Mouse (Mus musculus): ENCODE measurements around the gene Glra2. TPM values are rescaled to one million over a fixed set of nuclear protein-coding genes. Genes with fewer than 3 reads are reported as not detected.
"Not testable (repeated sequence)": the region's sequence is repeated elsewhere in the genome, so short reads cannot be mapped to it uniquely, and the experiment has no call there.

Gene Glra2
- polyA plus RNA-seq (2014; fragmentation: Nextera tagmentation; extraction: Ambion mirVana) = 11.6 and 12.4 TPM in 2 replicates

DNA sequence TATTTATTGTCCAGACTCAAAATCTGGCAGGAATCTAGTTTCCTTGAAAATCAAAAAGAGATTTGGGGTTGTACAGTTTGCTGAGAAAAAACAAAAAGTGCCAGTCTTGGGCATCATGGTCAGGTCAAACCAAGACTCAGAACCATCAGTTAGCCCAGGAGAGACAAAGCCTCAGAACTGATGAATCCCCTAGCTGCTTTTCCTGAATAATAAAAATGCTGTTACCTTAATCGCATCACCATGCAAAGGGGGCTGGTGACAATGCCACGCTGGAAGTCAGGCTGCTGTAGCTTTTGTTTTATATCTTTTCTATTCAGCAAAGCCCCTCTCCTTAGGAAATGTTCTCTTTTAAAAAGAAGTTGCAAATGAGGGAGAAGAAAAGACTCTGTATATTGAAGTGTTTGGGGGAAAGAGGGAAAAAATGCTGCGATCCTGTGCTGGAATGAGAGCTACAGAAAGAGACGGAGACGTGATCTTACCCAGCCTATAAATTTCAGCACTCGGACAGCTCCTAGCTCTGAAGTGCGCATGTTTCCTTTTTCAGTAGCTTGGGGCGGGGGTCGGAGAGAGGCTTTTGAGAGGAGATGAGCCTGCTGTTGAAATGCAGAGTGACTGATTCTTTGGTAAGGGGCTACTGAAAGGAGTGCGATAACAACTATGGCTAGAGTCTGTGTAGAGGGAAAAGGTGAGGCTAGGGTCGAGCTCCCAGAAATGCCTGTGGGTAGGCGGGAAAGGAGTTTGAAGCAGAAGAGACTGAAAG lies at the start of gene Glra2:
Gene Glra2 (minus strand): TSS at position 455 of the 760 bp plus-strand sequence.
- WGBS = 12% methylated on average over 12 of the region's 12 CpGs
- Histone ChIP-seq H3K27me3 (ENCODE audit: control insufficient read depth, insufficient read depth, low read length) (no peaks in the 10 kb centered on the region), H3K36me3 (replicated peaks; ENCODE audit: control insufficient read depth, insufficient read depth) (no peaks in the 10 kb centered on the region), H3K9ac (peak within 1 kb of the TSS; percentile 62), H3K4me2 (replicated peaks) (peak within 1 kb of the TSS; percentile 57), H3K9me3 (ENCODE audit: control insufficient read depth, low read length) (no peaks in the 10 kb centered on the region), H3K4me3 (replicated peaks; ENCODE audit: low read length) (peak within 1 kb of the TSS; percentile 30), H3K4me1 (replicated peaks; ENCODE audit: control insufficient read depth, insufficient read depth, low read length) (no peaks in the 10 kb centered on the region), H3K27ac (peak within 1 kb of the TSS; percentile 78)
- DNase-seq (ENCODE audit: low spot score) (peak; percentile 61), ATAC-seq (ENCODE audit: low FRiP score) (peak; percentile 59; the same call in 1 of the 2 replicates)

DNA sequence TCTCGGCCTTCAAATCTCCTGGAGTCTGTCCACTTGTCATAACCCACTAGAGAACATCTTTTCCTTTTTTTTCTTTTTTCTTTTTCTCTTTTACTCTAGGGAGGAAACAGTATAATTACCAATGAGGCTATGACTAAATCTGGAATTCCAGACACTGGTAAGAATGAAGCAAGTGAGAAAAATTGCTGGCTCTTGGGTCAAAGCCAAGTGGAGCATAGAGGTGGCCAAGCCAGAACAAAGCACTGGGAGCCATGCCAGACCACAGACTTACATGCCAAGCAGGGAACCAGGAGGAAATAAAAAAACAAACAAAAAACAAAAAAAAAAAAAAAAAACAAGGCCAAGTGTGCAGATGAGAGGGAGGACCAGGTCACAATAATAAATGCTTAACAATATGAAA lies 35.6 kb upstream of the Glra2 start:
- DNase-seq (ENCODE audit: low spot score) = peak; percentile 28
- H3K27ac ChIP-seq = no peak overlapping the region
- no peaks in the 10 kb centered on the region for H3K27me3 ChIP-seq (ENCODE audit: control insufficient read depth, insufficient read depth, low read length)
- ATAC-seq (ENCODE audit: low FRiP score) = peak; percentile 65; the same call in 1 of the 2 replicates
- no peak overlapping the region for H3K9ac ChIP-seq
- no peaks in the 10 kb centered on the region for H3K4me1 ChIP-seq (replicated peaks; ENCODE audit: control insufficient read depth, insufficient read depth, low read length)
- no peak overlapping the region for H3K4me3 ChIP-seq (replicated peaks; ENCODE audit: low read length)
- H3K36me3 ChIP-seq (replicated peaks; ENCODE audit: control insufficient read depth, insufficient read depth) = no peaks in the 10 kb centered on the region
- WGBS = 60% methylated on average over 1 of the region's 1 CpGs
- H3K9me3 ChIP-seq (ENCODE audit: control insufficient read depth, low read length) = no peaks in the 10 kb centered on the region
- H3K4me2 ChIP-seq (replicated peaks) = no peak overlapping the region

DNA sequence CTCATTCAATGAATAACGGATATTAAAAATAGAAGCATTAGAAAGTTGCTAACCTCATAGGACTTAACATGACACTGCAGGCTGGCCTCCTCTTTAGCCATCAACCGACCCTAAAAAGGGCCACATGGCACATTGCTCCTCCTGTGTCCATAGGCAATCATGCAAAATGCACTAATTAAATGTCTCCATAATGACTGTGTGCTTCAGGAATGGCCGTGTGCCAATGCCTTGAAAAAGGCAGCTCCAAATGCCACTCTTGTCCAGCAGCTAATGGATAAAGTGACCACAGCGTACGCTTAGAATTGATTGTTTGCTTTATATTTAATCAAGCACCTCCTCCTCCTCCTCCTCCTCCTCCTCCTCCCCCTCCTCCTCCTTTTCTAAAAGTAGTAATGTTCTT lies 17.4 kb upstream of the Glra2 start:
- H3K36me3 ChIP-seq (replicated peaks; ENCODE audit: control insufficient read depth, insufficient read depth) = no peaks in the 10 kb centered on the region
- no peak for DNase-seq (ENCODE audit: low spot score)
- ATAC-seq (ENCODE audit: low FRiP score) = no peak
- no peaks in the 10 kb centered on the region for H3K27me3 ChIP-seq (ENCODE audit: control insufficient read depth, insufficient read depth, low read length)
- H3K4me3 ChIP-seq (replicated peaks; ENCODE audit: low read length) = no peak overlapping the region
- H3K9ac ChIP-seq = no peak overlapping the region
- no peak overlapping the region for H3K4me2 ChIP-seq (replicated peaks)
- H3K9me3 ChIP-seq (ENCODE audit: control insufficient read depth, low read length) = no peaks in the 10 kb centered on the region
- no peaks in the 10 kb centered on the region for H3K4me1 ChIP-seq (replicated peaks; ENCODE audit: control insufficient read depth, insufficient read depth, low read length)
- WGBS = 68% methylated on average over 5 of the region's 5 CpGs
- H3K27ac ChIP-seq = no peak overlapping the region

DNA sequence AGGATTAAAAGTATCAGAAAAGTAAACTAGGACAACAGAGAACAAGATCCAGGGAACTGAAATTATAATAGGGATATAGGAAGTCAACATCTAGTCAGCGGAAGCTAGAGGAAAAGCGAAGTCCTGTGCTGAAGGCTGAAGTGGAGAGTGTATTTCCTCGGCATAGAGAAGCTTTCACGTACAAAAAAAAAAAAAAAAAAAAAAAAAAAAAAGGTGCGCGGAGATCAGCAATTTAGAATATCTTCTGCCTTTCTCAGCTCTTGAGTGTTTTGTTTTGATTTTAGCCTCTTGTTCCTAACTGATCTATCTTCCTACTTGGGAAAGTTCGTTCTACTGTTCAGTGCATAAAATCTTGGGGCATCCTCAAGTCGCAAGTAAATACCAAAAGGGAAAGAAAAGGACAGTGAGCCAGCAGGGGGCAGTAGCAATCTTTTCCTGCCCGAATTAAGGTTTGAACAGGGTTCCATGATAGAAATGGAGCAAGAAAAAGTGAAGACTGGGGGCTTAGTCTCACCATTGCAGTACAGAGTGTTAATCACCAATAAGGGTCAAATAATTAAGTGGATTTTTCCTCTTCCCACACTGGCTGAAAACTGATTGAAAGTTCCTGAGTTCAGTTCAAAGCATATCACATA lies 623 bp upstream of the Glra2 start:
- no peaks in the 10 kb centered on the region for H3K27me3 ChIP-seq (ENCODE audit: control insufficient read depth, insufficient read depth, low read length)
- H3K4me1 ChIP-seq (replicated peaks; ENCODE audit: control insufficient read depth, insufficient read depth, low read length) = no peaks in the 10 kb centered on the region
- DNase-seq (ENCODE audit: low spot score) (peak; percentile 73), ATAC-seq (ENCODE audit: low FRiP score) (no peak; the same call in 1 of the 2 replicates)
- 17% methylated on average over 9 of the region's 9 CpGs for WGBS
- peak overlapping the region; percentile 57 for H3K4me2 ChIP-seq (replicated peaks)
- peak overlapping the region; percentile 30 for H3K4me3 ChIP-seq (replicated peaks; ENCODE audit: low read length)
- H3K27ac ChIP-seq = no peak overlapping the region; the same call in 1 of the 2 replicates
- H3K36me3 ChIP-seq (replicated peaks; ENCODE audit: control insufficient read depth, insufficient read depth) = no peaks in the 10 kb centered on the region
- H3K9ac ChIP-seq = peak overlapping the region; percentile 62; the same call in 1 of the 2 replicates
- no peaks in the 10 kb centered on the region for H3K9me3 ChIP-seq (ENCODE audit: control insufficient read depth, low read length)

DNA sequence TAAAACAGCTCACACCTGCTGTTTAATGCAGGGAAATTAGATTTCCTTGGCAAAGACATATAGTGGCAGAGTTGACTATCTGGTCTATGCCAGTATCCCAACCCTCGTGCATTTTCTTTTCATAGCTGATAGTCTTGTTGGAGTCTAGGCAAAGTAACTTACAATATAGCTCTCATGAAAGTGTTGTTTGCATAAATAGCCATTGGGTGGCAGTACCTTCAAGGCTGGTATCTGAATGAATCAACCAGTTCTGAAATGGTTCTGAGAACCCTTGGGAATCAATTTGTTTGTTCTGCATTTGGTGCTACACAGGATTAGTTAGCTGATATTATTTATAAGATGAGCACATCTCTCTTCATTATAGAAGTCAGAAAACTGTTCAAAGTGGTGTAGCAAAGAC lies 133.6 kb downstream of the Glra2 start:
- H3K9me3 ChIP-seq (ENCODE audit: control insufficient read depth, low read length) = no peaks in the 10 kb centered on the region
- no peak overlapping the region for H3K4me3 ChIP-seq (replicated peaks; ENCODE audit: low read length)
- no peak overlapping the region for H3K27ac ChIP-seq
- H3K4me2 ChIP-seq (replicated peaks) = no peak overlapping the region
- H3K9ac ChIP-seq = no peak overlapping the region
- whole genome bisulfite sequencing = 64% methylated on average over 1 of the region's 1 CpGs
- H3K27me3 ChIP-seq (ENCODE audit: control insufficient read depth, insufficient read depth, low read length) = no peaks in the 10 kb centered on the region
- no peaks in the 10 kb centered on the region for H3K4me1 ChIP-seq (replicated peaks; ENCODE audit: control insufficient read depth, insufficient read depth, low read length)
- no peaks in the 10 kb centered on the region for H3K36me3 ChIP-seq (replicated peaks; ENCODE audit: control insufficient read depth, insufficient read depth)
- ATAC-seq (ENCODE audit: low FRiP score) = no peak
- no peak for DNase-seq (ENCODE audit: low spot score)

DNA sequence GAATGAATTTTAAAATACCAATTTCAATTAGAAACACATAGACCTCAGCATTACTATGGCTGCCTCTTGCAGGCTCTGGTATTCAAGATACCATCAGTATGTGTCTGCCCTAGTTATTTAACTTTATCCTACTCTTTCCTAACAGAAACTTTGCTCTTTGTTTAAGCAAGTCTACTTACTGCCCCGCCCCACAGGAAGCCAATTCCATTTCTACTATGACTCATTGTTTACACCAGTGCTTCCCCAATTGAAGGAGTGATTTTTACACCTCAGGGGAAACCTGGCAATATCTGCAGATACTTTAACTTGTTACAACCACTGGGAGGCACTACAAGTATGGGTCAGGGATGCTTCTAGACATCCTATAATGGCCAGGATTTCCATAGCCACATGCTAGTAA lies 136.0 kb downstream of the Glra2 start:
- H3K27ac ChIP-seq = no peak overlapping the region
- H3K4me2 ChIP-seq (replicated peaks) = no peak overlapping the region
- no peaks in the 10 kb centered on the region for H3K9me3 ChIP-seq (ENCODE audit: control insufficient read depth, low read length)
- H3K36me3 ChIP-seq (replicated peaks; ENCODE audit: control insufficient read depth, insufficient read depth) = no peaks in the 10 kb centered on the region
- H3K4me3 ChIP-seq (replicated peaks; ENCODE audit: low read length) = no peak overlapping the region
- ATAC-seq (ENCODE audit: low FRiP score) (no peak), DNase-seq (ENCODE audit: low spot score) (no peak)
- no peaks in the 10 kb centered on the region for H3K4me1 ChIP-seq (replicated peaks; ENCODE audit: control insufficient read depth, insufficient read depth, low read length)
- H3K27me3 ChIP-seq (ENCODE audit: control insufficient read depth, insufficient read depth, low read length) = no peaks in the 10 kb centered on the region
- no peak overlapping the region for H3K9ac ChIP-seq
- 63% methylated on average over 1 of the region's 1 CpGs for WGBS

DNA sequence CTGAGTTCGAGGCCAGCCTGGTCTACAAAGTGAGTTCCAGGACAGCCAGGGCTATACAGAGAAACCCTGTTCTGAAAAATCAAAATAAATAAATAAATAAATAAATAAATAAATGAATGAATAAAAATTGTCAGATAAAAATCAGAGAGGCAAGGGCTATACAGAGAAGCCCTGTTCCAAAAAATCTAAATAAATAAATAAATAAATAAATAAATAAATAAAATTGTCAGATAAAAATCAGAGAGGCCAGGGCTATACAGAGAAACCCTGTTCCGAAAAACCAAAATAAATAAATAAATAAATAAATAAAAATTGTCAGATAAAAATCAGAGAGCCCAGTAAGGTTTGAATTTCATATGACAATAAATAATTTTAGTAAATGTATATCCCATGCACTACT lies 144.2 kb downstream of the Glra2 start:
- H3K9me3 ChIP-seq (ENCODE audit: control insufficient read depth, low read length); H3K36me3 ChIP-seq (replicated peaks; ENCODE audit: control insufficient read depth, insufficient read depth); H3K27me3 ChIP-seq (ENCODE audit: control insufficient read depth, insufficient read depth, low read length); ATAC-seq (ENCODE audit: low FRiP score); DNase-seq (ENCODE audit: low spot score); H3K4me2 ChIP-seq (replicated peaks); H3K9ac ChIP-seq; H3K4me3 ChIP-seq (replicated peaks; ENCODE audit: low read length); H3K4me1 ChIP-seq (replicated peaks; ENCODE audit: control insufficient read depth, insufficient read depth, low read length); H3K27ac ChIP-seq: not testable (repeated sequence)
- 94% methylated on average over 2 of the region's 2 CpGs for WGBS

DNA sequence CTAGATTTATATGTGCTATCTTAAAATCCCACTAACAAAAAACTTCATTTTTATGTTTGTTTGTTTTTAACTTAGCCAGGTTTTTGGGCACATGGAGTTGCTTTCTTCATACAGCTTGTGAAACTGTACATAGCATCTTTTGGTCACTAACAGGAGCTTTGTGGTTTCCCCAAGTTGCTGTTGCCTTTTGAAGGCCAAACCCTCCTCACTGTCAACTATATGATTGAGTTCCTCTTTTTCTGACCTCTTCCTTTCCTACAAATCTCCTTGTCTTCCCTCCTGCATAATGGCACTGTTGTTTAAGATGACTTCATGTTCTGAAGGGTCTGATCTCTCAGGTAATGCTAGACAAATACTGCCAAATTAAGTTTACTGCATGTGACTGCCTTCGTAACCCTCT lies 170.6 kb downstream of the Glra2 start:
- Histone ChIP-seq H3K4me3 (replicated peaks; ENCODE audit: low read length) (no peak overlapping the region), H3K27me3 (ENCODE audit: control insufficient read depth, insufficient read depth, low read length) (no peaks in the 10 kb centered on the region), H3K4me2 (replicated peaks) (no peak overlapping the region), H3K4me1 (replicated peaks; ENCODE audit: control insufficient read depth, insufficient read depth, low read length) (no peaks in the 10 kb centered on the region), H3K36me3 (replicated peaks; ENCODE audit: control insufficient read depth, insufficient read depth) (no peaks in the 10 kb centered on the region), H3K9ac (no peak overlapping the region), H3K27ac (no peak overlapping the region), H3K9me3 (ENCODE audit: control insufficient read depth, low read length) (no peaks in the 10 kb centered on the region)
- ATAC-seq (ENCODE audit: low FRiP score) = no peak
- 81% methylated on average over 1 of the region's 1 CpGs for WGBS
- DNase-seq (ENCODE audit: low spot score) = no peak

DNA sequence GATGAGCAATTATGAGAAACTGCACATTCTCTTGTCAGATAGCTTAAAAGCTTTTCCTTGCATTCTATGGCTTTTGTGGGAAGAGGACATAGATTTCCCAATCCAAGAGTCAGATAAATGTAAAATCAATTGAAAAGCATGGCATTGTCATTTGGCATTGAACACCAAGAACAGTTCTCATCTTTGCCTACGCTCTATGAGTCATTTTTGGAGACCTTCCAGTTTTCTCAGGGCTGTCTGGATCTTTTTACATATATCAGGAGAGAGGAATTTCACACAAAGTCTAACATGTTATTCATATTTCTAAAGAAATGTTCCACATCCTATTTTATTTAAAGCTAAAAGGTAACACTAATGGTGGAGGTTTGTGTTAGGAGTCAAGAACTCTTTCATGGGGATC lies 223.0 kb downstream of the Glra2 start:
- DNase-seq (ENCODE audit: low spot score) (no peak), ATAC-seq (ENCODE audit: low FRiP score) (no peak)
- whole genome bisulfite sequencing = 72% methylated on average over 1 of the region's 1 CpGs
- H3K9me3 ChIP-seq (ENCODE audit: control insufficient read depth, low read length) = no peaks in the 10 kb centered on the region
- H3K4me3 ChIP-seq (replicated peaks; ENCODE audit: low read length) = no peak overlapping the region
- H3K4me1 ChIP-seq (replicated peaks; ENCODE audit: control insufficient read depth, insufficient read depth, low read length) = no peaks in the 10 kb centered on the region
- H3K27me3 ChIP-seq (ENCODE audit: control insufficient read depth, insufficient read depth, low read length) = no peaks in the 10 kb centered on the region
- no peak overlapping the region for H3K9ac ChIP-seq
- no peaks in the 10 kb centered on the region for H3K36me3 ChIP-seq (replicated peaks; ENCODE audit: control insufficient read depth, insufficient read depth)
- no peak overlapping the region for H3K4me2 ChIP-seq (replicated peaks)
- no peak overlapping the region for H3K27ac ChIP-seq

Measured in hindbrain, embryonic 14.5 days (tissue).